Mouse (Mus musculus) stomach, postnatal 0 days (tissue): ENCODE measurements at regions not wholly inside any gene's neighbourhood (a gene's known extent, or its start where the extent isn't known, plus 50 kb on each side); places are given as distances from the start of the nearest gene placed in this dataset.

Experiments used
- ATAC-seq: fragments of 200-750 bp; cut with Nextera tagmentation; 2 replicates; pipeline ENCODE4 v1.8.0; 2017; ENCODE audit not compliant: low FRiP score, low TSS enrichment
- DNase-seq: peaks from one replicate; pipeline ENCODE4 v3.0.0-alpha.2; 2016; ENCODE audit warnings: low spot score
- H3K27ac ChIP-seq: fragments of 300-500 bp; sonication (generic); replicated peaks from 2 replicates; pipeline ENCODE4 v1.5.1; 2014; ENCODE audit warnings: mild to moderate bottlenecking, control low read depth
- H3K27me3 ChIP-seq: fragments of 300-500 bp; sonication (generic); 2 replicates; pipeline ENCODE4 v1.6.1; 2014; ENCODE audit warnings: low read length; ENCODE audit not compliant: control insufficient read depth, insufficient read depth
- H3K36me3 ChIP-seq: fragments of 300-500 bp; sonication (generic); 2 replicates; pipeline ENCODE4 v1.6.1; 2014; ENCODE audit warnings: low read length, mixed read lengths; ENCODE audit not compliant: control insufficient read depth, insufficient read depth
- H3K4me1 ChIP-seq: fragments of 300-500 bp; sonication (generic); replicated peaks from 2 replicates; pipeline ENCODE4 v1.6.1; 2014; ENCODE audit warnings: antibody characterized with exemption; ENCODE audit not compliant: control insufficient read depth, insufficient read depth
- H3K4me2 ChIP-seq: fragments of 300-500 bp; sonication (generic); replicated peaks from 2 replicates; pipeline ENCODE4 v1.6.1; 2014; ENCODE audit warnings: low read depth, mild to moderate bottlenecking, control low read depth, moderate library complexity
- H3K4me3 ChIP-seq: fragments of 300-500 bp; sonication (generic); 2 replicates; pipeline ENCODE4 v1.5.1; 2014; ENCODE audit warnings: low read depth, low read length, control low read depth
- H3K9ac ChIP-seq: fragments of 300-500 bp; sonication (generic); 2 replicates; pipeline ENCODE4 v1.6.1; 2014; ENCODE audit warnings: mild to moderate bottlenecking, low read length, control low read depth, mixed read lengths
- H3K9me3 ChIP-seq: fragments of 300-500 bp; sonication (generic); 2 replicates; pipeline ENCODE4 v1.6.1; 2016; ENCODE audit warnings: low read length; ENCODE audit not compliant: control insufficient read depth
- CTCF ChIP-seq: IDR thresholded peaks from 2 replicates; pipeline ENCODE4 v1.5.1; 2016; ENCODE audit warnings: antibody characterized with exemption, low read depth, mild to moderate bottlenecking, moderate library complexity
- EP300 ChIP-seq: optimal IDR thresholded peaks from 2 replicates; pipeline ENCODE3; 2016; ENCODE audit warnings: antibody characterized with exemption
- WGBS: fragments of 180-500 bp; shearing (Covaris S2); extraction: QIAGEN DNeasy Blood & Tissue Kit; methylation state at CpG from one replicate; pipeline ENCODE4 v1.1.7; 2014; 5-methylcytosine and 5-hydroxymethylcytosine counted together

- Histone ChIP-seq H3K4me3 (no peak overlapping the region), H3K4me2 (no peak overlapping the region), H3K9me3 (no peaks in the 10 kb centered on the region), H3K4me1 (no peaks in the 10 kb centered on the region), H3K27ac (no peak overlapping the region), H3K27me3 (no peaks in the 10 kb centered on the region), H3K36me3 (no peaks in the 10 kb centered on the region), H3K9ac (no peak overlapping the region)
- whole genome bisulfite sequencing: 67% methylated on average over 11 of the region's 11 CpGs
- no peak for DNase-seq
- TF ChIP-seq CTCF (no peak), EP300 (no peak)
- ATAC-seq: no peak
These were observed 57.1 kb upstream of the Snx19 start for GRCm38 (mm10) chr9:30369554-30370440.

GRCm38 (mm10) chr9:30370789-30371188 is 56.1 kb upstream of the Snx19 start:
- H3K4me1 ChIP-seq: no peaks in the 10 kb centered on the region
- H3K9ac ChIP-seq: no peak overlapping the region
- H3K27ac ChIP-seq: no peak overlapping the region
- no peaks in the 10 kb centered on the region for H3K27me3 ChIP-seq
- ATAC-seq (no peak), DNase-seq (no peak)
- H3K4me3 ChIP-seq: no peak overlapping the region
- H3K9me3 ChIP-seq: no peaks in the 10 kb centered on the region
- H3K4me2 ChIP-seq: no peak overlapping the region
- H3K36me3 ChIP-seq: no peaks in the 10 kb centered on the region
- TF ChIP-seq CTCF (no peak), EP300 (no peak)
- WGBS: 58% methylated on average over 2 of the region's 2 CpGs

GRCm38 (mm10) chr9:30376908-30377307 is 50.0 kb upstream of the Snx19 start:
- Histone ChIP-seq H3K9me3 (no peaks in the 10 kb centered on the region), H3K27me3 (no peaks in the 10 kb centered on the region), H3K4me1 (no peaks in the 10 kb centered on the region), H3K36me3 (no peaks in the 10 kb centered on the region), H3K4me3 (no peak overlapping the region), H3K9ac (no peak overlapping the region), H3K4me2 (no peak overlapping the region), H3K27ac (no peak overlapping the region)
- no peak for TF ChIP-seq CTCF
- TF ChIP-seq EP300: no peak
- ATAC-seq: no peak
- DNase-seq: no peak
- WGBS: 67% methylated on average over 3 of the region's 3 CpGs
